Mouse (Mus musculus): ENCODE measurements at regions not wholly inside any gene's neighbourhood (a gene's known extent, or its start where the extent isn't known, plus 50 kb on each side); places are given as distances from the start of the nearest gene placed in this dataset.
A peak's percentile ranks its signal among the peaks of the same experiment; 100 is the strongest.
"Not testable (repeated sequence)": the region's sequence is repeated elsewhere in the genome, so short reads cannot be mapped to it uniquely, and the experiment has no call there.

DNA sequence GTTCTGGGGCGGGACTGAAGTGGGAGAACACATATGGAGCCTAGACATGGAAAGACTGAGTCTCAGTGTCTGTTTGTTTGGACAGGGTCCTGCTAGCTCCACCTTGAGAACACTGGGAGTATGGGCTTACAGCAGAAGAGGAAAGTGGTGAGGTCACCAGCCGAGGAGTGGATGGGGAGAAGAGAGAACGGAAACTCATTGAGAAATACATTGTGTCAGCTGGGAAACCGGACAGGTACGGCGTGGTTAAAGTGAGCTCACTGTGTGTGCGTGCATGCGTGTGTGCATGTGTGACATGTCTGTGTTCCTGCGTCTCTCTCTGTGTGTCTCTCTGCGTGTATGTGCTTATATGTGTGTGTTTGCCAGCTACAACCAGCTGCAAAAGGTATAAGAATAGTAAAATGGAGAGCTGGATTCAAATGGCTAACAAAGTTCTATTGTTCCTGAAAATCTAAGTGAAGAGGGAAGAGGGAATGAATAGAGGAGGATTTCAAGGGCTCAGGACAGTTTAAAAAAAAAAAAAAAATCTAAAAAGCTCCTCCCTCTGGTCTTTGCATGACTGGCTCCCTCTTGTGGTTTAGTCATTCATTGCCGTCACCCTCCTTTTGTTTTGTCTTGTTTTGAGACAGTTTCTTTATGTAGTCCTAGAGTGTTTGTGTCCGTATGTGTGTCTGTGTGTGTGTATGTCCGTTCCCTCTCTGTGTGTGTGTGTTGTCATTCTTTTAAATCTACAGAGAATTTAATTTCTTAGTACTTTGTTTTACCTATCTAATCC is 52.0 kb upstream of the Ak4 start:
- Histone ChIP-seq H3K9ac (ENCODE audit: low read depth, low read length) (no peak overlapping the region), H3K27ac (ENCODE audit: low read depth, low read length) (no peak overlapping the region), H3K4me3 (ENCODE audit: low read length) (no peak overlapping the region), H3K4me2 (ENCODE audit: low read length) (no peak overlapping the region), H3K27me3 (replicated peaks; ENCODE audit: control insufficient read depth, insufficient read depth, low read length) (no peaks in the 10 kb centered on the region), H3K9me3 (ENCODE audit: control insufficient read depth, low read length) (no peaks in the 10 kb centered on the region), H3K36me3 (ENCODE audit: control insufficient read depth, insufficient read depth, low read length) (no peaks in the 10 kb centered on the region), H3K4me1 (ENCODE audit: control insufficient read depth, insufficient read depth, low read depth, low read length) (no peaks in the 10 kb centered on the region)
- no peak for ATAC-seq
- WGBS: 60% methylated on average over 13 of the region's 13 CpGs

DNA sequence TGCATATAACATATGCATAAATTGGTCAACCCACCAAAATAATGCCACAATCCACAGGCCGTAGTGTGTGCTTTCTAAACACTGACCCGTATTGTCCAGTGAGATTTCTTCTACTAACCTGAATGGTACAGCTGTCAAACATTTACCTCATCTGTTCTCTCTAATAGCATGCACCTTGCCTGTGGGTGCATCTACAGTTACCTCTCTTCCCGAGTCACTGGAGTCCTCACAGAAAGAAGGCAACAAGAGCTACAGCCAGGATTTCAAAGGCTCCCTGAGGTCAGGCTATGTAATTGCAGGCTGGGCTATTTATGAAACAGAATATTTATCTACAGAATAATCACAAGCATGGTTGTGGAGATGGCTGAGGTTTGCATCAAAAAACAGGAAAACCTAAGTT is 53.8 kb upstream of the Ak4 start:
- Histone ChIP-seq H3K4me2 (ENCODE audit: low read length) (no peak overlapping the region), H3K9ac (ENCODE audit: low read depth, low read length) (no peak overlapping the region), H3K36me3 (ENCODE audit: control insufficient read depth, insufficient read depth, low read length) (no peaks in the 10 kb centered on the region), H3K4me3 (ENCODE audit: low read length) (no peak overlapping the region), H3K9me3 (ENCODE audit: control insufficient read depth, low read length) (no peaks in the 10 kb centered on the region), H3K4me1 (ENCODE audit: control insufficient read depth, insufficient read depth, low read depth, low read length) (no peaks in the 10 kb centered on the region), H3K27ac (ENCODE audit: low read depth, low read length) (no peak overlapping the region), H3K27me3 (replicated peaks; ENCODE audit: control insufficient read depth, insufficient read depth, low read length) (no peaks in the 10 kb centered on the region)
- 88% methylated on average over 3 of the region's 3 CpGs for WGBS
- ATAC-seq: no peak

DNA sequence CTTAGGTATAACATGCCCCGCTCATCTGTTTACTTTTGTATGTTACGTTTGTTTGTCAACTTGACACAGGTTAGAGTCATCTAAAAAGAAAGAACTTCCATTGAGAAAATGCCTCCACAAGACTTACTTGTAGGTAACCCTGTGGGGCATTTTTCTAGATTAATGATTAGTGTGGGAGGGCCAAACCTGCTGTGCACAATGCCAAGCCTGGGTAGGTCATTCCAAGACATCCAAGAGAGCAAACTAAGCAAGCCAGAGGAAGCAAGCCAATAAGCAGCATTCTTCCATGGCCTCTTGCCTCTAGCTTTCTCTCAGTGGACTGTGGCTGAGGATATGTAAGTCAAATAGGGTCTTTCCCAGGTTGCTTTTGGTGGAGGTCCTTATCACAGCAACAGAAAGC is 54.4 kb upstream of the Ak4 start:
- no peak overlapping the region for H3K4me2 ChIP-seq (ENCODE audit: low read length)
- no peak overlapping the region for H3K27ac ChIP-seq (ENCODE audit: low read depth, low read length)
- H3K36me3 ChIP-seq (ENCODE audit: control insufficient read depth, insufficient read depth, low read length): no peaks in the 10 kb centered on the region
- no peaks in the 10 kb centered on the region for H3K9me3 ChIP-seq (ENCODE audit: control insufficient read depth, low read length)
- H3K27me3 ChIP-seq (replicated peaks; ENCODE audit: control insufficient read depth, insufficient read depth, low read length): no peaks in the 10 kb centered on the region
- ATAC-seq: no peak
- H3K9ac ChIP-seq (ENCODE audit: low read depth, low read length): no peak overlapping the region
- no peaks in the 10 kb centered on the region for H3K4me1 ChIP-seq (ENCODE audit: control insufficient read depth, insufficient read depth, low read depth, low read length)
- H3K4me3 ChIP-seq (ENCODE audit: low read length): no peak overlapping the region
- WGBS: 88% methylated on average over 2 of the region's 2 CpGs

DNA sequence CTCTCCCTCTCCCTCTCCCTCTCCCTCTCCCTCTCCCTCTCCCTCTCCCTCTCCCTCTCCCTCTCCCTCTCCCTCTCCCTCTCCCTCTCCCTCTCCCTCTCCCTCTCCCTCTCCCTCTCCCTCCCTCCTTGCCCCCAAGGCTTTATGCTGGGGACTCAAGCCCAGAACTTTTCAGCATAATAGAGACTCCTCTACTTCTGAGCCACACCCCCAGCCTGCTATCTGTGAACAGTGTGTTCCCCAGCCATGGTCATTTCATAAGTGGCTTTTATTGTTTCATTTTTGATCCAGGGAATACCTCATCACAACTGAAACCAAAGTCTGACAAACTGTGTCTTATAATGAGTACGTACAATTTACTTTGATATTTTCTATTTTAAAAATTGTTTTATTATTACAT is 55.8 kb upstream of the Ak4 start:
- H3K36me3 ChIP-seq (ENCODE audit: control insufficient read depth, insufficient read depth, low read length); H3K4me2 ChIP-seq (ENCODE audit: low read length); H3K27ac ChIP-seq (ENCODE audit: low read depth, low read length); H3K4me3 ChIP-seq (ENCODE audit: low read length); ATAC-seq; H3K27me3 ChIP-seq (replicated peaks; ENCODE audit: control insufficient read depth, insufficient read depth, low read length); H3K9ac ChIP-seq (ENCODE audit: low read depth, low read length); H3K9me3 ChIP-seq (ENCODE audit: control insufficient read depth, low read length); H3K4me1 ChIP-seq (ENCODE audit: control insufficient read depth, insufficient read depth, low read depth, low read length): not testable (repeated sequence)
- WGBS: 98% methylated on average over 1 of the region's 1 CpGs

DNA sequence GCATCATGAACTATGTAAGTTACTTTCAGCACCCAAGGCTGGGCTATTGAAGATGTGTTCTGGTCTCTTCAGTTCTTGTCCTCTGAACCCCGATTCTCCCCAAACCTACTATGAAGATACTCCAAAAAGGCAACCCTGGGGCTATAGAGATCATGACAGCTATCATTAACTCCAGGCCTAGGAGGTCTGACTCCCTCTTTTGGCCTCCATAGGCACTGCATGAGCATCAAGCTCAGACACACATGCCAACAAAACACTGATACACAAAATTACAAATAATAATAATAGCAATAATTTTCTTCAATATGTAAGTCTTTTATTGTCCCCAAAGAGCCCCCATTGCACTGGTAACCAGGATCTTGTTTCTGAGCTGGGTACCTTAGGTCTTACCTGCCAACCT is 57.3 kb upstream of the Ak4 start:
- no peak for ATAC-seq
- Histone ChIP-seq H3K4me2 (ENCODE audit: low read length) (no peak overlapping the region), H3K9me3 (ENCODE audit: control insufficient read depth, low read length) (no peaks in the 10 kb centered on the region), H3K4me1 (ENCODE audit: control insufficient read depth, insufficient read depth, low read depth, low read length) (peaks cover 7% of the 10 kb centered on the region), H3K27ac (ENCODE audit: low read depth, low read length) (no peak overlapping the region), H3K9ac (ENCODE audit: low read depth, low read length) (no peak overlapping the region), H3K27me3 (replicated peaks; ENCODE audit: control insufficient read depth, insufficient read depth, low read length) (no peaks in the 10 kb centered on the region), H3K4me3 (ENCODE audit: low read length) (no peak overlapping the region), H3K36me3 (ENCODE audit: control insufficient read depth, insufficient read depth, low read length) (no peaks in the 10 kb centered on the region)
- 100% methylated on average over 1 of the region's 1 CpGs for WGBS

DNA sequence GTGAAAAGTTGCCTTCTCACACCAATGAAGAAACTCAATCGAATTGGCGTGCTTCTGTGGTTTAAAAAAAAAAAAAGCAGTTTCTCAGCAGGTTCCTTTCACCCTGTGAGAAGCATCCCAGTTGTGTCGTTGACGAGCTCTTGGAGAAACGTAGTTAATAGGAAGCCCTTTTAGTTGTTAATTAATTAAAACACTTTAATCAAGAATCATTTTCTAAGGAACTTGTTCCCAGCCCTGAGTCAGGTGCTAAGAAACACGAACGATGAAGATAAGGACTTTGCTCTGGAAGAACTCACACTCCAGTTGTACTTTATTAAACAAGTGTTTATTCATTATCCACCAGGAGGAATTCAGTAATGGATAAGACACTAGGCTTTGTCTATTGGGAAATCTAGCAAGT is 58.8 kb upstream of the Ak4 start:
- H3K27me3 ChIP-seq (replicated peaks; ENCODE audit: control insufficient read depth, insufficient read depth, low read length): no peaks in the 10 kb centered on the region

DNA sequence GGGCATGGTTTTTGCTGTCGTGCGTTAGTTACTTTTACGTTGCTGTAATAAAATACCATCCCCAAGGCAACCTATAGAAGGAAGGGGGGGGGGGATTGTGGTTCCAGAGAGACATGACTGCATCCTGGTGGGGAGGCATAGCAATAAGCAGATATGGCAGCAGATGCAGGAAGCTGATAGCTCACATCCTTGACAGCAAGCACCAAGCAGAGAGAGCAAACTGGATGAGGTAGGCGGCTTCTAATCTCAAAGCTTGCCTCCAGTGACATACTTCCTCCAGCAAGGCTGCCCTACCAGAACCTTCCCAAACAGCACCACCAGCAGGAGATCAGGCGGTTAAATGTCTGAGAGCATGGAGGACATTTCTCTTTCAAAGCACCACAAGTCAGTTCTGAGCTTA is 60.0 kb upstream of the Ak4 start:
- no peak overlapping the region for H3K9ac ChIP-seq (ENCODE audit: low read depth, low read length)
- H3K4me3 ChIP-seq (ENCODE audit: low read length): no peak overlapping the region
- ATAC-seq: no peak
- no peaks in the 10 kb centered on the region for H3K9me3 ChIP-seq (ENCODE audit: control insufficient read depth, low read length)
- H3K4me1 ChIP-seq (ENCODE audit: control insufficient read depth, insufficient read depth, low read depth, low read length): peaks cover 15% of the 10 kb centered on the region
- no peak overlapping the region for H3K4me2 ChIP-seq (ENCODE audit: low read length)
- no peaks in the 10 kb centered on the region for H3K27me3 ChIP-seq (replicated peaks; ENCODE audit: control insufficient read depth, insufficient read depth, low read length)
- H3K36me3 ChIP-seq (ENCODE audit: control insufficient read depth, insufficient read depth, low read length): no peaks in the 10 kb centered on the region
- 89% methylated on average over 5 of the region's 5 CpGs for WGBS
- H3K27ac ChIP-seq (ENCODE audit: low read depth, low read length): no peak overlapping the region

More for the DNA sequence above, 58.8 kb upstream of the Ak4 start:
- Histone ChIP-seq H3K4me1 (ENCODE audit: control insufficient read depth, insufficient read depth, low read depth, low read length) (peaks cover 7% of the 10 kb centered on the region), H3K9ac (ENCODE audit: low read depth, low read length) (no peak overlapping the region), H3K9me3 (ENCODE audit: control insufficient read depth, low read length) (no peaks in the 10 kb centered on the region), H3K4me3 (ENCODE audit: low read length) (no peak overlapping the region), H3K36me3 (ENCODE audit: control insufficient read depth, insufficient read depth, low read length) (no peaks in the 10 kb centered on the region), H3K4me2 (ENCODE audit: low read length) (no peak overlapping the region), H3K27ac (ENCODE audit: low read depth, low read length) (no peak overlapping the region)
- ATAC-seq: no peak
- WGBS: 66% methylated on average over 7 of the region's 7 CpGs

DNA sequence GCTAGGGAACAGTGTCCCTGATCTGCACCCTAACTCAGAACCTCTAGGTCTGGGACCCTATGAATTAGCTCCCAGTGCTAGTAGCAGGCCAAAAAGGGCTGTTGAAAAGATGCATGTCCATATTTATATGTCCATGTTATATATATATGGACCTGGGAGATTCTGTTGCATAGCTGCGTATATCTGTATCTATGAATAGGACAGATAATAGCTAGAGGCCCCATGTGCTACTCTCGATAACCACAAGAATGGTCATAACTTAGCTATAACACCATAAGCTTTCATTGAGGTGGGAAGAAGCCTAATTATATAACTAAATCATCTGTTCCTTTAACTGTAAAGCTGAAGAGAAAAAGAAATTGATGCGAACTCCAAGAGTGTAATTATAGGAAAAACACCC is 60.6 kb upstream of the Ak4 start:
- H3K4me1 ChIP-seq (ENCODE audit: control insufficient read depth, insufficient read depth, low read depth, low read length): peaks cover 21% of the 10 kb centered on the region
- no peak overlapping the region for H3K4me3 ChIP-seq (ENCODE audit: low read length)
- no peak overlapping the region for H3K27ac ChIP-seq (ENCODE audit: low read depth, low read length)
- H3K9me3 ChIP-seq (ENCODE audit: control insufficient read depth, low read length): no peaks in the 10 kb centered on the region
- whole genome bisulfite sequencing: 90% methylated on average over 3 of the region's 3 CpGs
- no peaks in the 10 kb centered on the region for H3K36me3 ChIP-seq (ENCODE audit: control insufficient read depth, insufficient read depth, low read length)
- H3K27me3 ChIP-seq (replicated peaks; ENCODE audit: control insufficient read depth, insufficient read depth, low read length): no peaks in the 10 kb centered on the region
- no peak overlapping the region for H3K4me2 ChIP-seq (ENCODE audit: low read length)
- no peak overlapping the region for H3K9ac ChIP-seq (ENCODE audit: low read depth, low read length)
- no peak for ATAC-seq

DNA sequence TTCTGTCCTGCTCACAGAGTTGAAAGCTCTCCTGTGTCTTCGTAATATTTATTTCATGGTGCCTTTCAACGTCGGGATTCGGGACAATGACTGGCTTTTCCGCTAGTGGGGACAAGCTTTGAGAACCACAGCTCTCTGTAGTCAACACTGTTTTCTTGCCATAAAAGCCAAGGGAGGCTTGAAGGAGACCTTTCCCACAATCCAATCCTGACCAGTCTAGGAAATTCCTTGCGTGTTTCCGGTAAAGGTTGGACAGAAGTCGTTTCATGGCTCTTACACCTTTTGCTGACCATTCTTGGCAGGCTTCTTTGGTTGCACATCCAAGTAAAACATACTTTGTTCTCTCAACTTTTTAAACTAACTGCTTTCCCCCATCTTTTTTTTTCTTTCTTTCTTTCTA is 61.2 kb upstream of the Ak4 start:
- no peak for ATAC-seq
- H3K4me2 ChIP-seq (ENCODE audit: low read length): peak overlapping the region; percentile 83
- 73% methylated on average over 8 of the region's 8 CpGs for WGBS
- peak overlapping the region; percentile 87 for H3K4me3 ChIP-seq (ENCODE audit: low read length)
- no peaks in the 10 kb centered on the region for H3K9me3 ChIP-seq (ENCODE audit: control insufficient read depth, low read length)
- H3K27me3 ChIP-seq (replicated peaks; ENCODE audit: control insufficient read depth, insufficient read depth, low read length): no peaks in the 10 kb centered on the region
- peak overlapping the region; percentile 96; the same call in 1 of the 2 replicates for H3K27ac ChIP-seq (ENCODE audit: low read depth, low read length)
- H3K9ac ChIP-seq (ENCODE audit: low read depth, low read length): peak overlapping the region; percentile 96; the same call in 1 of the 2 replicates
- H3K4me1 ChIP-seq (ENCODE audit: control insufficient read depth, insufficient read depth, low read depth, low read length): peaks cover 22% of the 10 kb centered on the region
- H3K36me3 ChIP-seq (ENCODE audit: control insufficient read depth, insufficient read depth, low read length): no peaks in the 10 kb centered on the region
